Mouse (Mus musculus) liver, embryonic 16.5 days (tissue): ENCODE measurements at regions not wholly inside any gene's neighbourhood (a gene's known extent, or its start where the extent isn't known, plus 50 kb on each side); places are given as distances from the start of the nearest gene placed in this dataset.

Source experiments
- ATAC-seq: fragments of 200-750 bp; cut with Nextera tagmentation; 2 replicates; pipeline ENCODE4 v1.8.0; 2017; ENCODE audit warnings: low read depth, mild to moderate bottlenecking, moderate number of reproducible peaks, moderate library complexity
- H3K27ac ChIP-seq: fragments of 300-500 bp; sonication (generic); 2 replicates; pipeline ENCODE4 v1.5.1; 2014; ENCODE audit warnings: mild to moderate bottlenecking, low read length
- H3K27me3 ChIP-seq: fragments of 300-500 bp; sonication (generic); 2 replicates; pipeline ENCODE4 v1.6.1; 2014; ENCODE audit warnings: low read depth, low read length, mixed read lengths; ENCODE audit not compliant: control insufficient read depth, insufficient read depth
- H3K36me3 ChIP-seq: fragments of 300-500 bp; sonication (generic); 2 replicates; pipeline ENCODE4 v1.6.1; 2014; ENCODE audit warnings: mild to moderate bottlenecking; ENCODE audit not compliant: control insufficient read depth, insufficient read depth
- H3K4me1 ChIP-seq: fragments of 300-500 bp; sonication (generic); 2 replicates; pipeline ENCODE4 v1.6.1; 2014; ENCODE audit warnings: low read depth, low read length, mixed read lengths; ENCODE audit not compliant: control insufficient read depth
- H3K4me2 ChIP-seq: fragments of 300-500 bp; sonication (generic); 2 replicates; pipeline ENCODE4 v1.6.1; 2014; ENCODE audit warnings: low read depth, low read length, mixed read lengths
- H3K4me3 ChIP-seq: fragments of 300-500 bp; sonication (generic); 2 replicates; pipeline ENCODE4 v1.5.1; 2014; ENCODE audit warnings: low read depth, mild to moderate bottlenecking, low read length
- H3K9ac ChIP-seq: fragments of 300-500 bp; sonication (generic); 2 replicates; pipeline ENCODE4 v1.6.1; 2014; ENCODE audit warnings: low read depth, low read length
- H3K9me3 ChIP-seq: fragments of 300-500 bp; sonication (generic); replicated peaks from 2 replicates; pipeline ENCODE4 v1.6.1; 2016; ENCODE audit warnings: low read length; ENCODE audit not compliant: control insufficient read depth
- WGBS: fragments of 180-500 bp; shearing (Covaris S2); extraction: QIAGEN DNeasy Blood & Tissue Kit; methylation state at CpG from one replicate; pipeline ENCODE4 v1.1.7; 2014; ENCODE audit not compliant: insufficient replicate concordance; 5-methylcytosine and 5-hydroxymethylcytosine counted together

DNA sequence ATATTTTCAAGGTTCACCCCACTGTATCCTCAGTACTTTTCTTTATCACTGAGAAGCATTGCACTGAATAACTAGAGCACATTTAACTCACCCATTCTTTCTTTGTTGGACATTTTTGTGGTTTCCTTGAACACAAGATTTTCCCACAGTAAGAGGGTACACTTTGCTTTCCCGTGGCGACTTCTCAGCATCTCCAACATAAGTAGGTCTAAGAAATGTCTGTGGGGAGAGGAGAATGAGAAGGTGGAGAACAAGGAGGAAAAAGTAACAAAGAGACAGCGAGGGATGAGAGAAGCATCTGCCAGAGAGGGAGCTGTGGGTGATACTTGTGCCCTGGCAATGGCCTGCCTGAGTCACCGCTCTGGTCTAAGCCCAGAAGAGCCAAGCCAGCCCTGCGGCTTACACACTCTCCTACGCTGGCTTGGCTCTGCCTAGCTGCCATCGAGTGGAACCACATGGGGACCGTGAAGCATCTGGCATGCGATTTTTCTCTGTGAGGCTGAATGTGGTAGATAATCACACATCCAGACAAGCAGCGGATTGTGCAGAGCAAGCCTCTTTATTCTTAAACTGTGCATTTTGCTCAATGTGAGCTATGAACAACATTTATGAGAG lies 69.9 kb upstream of the Gm6993 start:
- Histone ChIP-seq H3K27me3 (no peaks in the 10 kb centered on the region), H3K9me3 (no peaks in the 10 kb centered on the region), H3K27ac (no peak overlapping the region), H3K4me2 (no peak overlapping the region), H3K4me3 (no peak overlapping the region), H3K9ac (no peak overlapping the region), H3K4me1 (no peaks in the 10 kb centered on the region), H3K36me3 (no peaks in the 10 kb centered on the region)
- 58% methylated on average over 10 of the region's 10 CpGs for WGBS
- ATAC-seq = no peak

DNA sequence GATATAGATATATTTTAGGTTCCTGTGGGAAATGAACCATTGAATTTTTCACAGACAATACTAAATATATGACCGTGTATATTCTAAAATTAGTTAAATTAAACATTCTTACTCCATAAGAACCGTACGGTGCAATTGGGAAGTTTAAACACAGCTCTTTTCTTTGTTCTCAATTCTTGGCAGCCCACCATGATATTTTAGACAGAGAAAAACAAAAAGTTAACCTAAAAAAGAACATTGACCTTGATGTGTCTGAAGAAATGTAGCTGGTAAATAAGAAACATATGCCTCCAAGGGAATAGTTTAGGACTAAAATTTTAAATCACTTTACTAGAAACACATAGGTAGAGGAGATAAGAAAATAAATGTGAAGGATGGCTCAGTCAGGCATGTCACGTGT lies 68.6 kb upstream of the Gm6993 start:
- no peaks in the 10 kb centered on the region for H3K36me3 ChIP-seq
- H3K27ac ChIP-seq = no peak overlapping the region
- H3K27me3 ChIP-seq = no peaks in the 10 kb centered on the region
- H3K4me1 ChIP-seq = no peaks in the 10 kb centered on the region
- no peak overlapping the region for H3K4me3 ChIP-seq
- ATAC-seq = no peak
- H3K9ac ChIP-seq = no peak overlapping the region
- H3K4me2 ChIP-seq = no peak overlapping the region
- WGBS = 68% methylated on average over 4 of the region's 4 CpGs
- H3K9me3 ChIP-seq = no peaks in the 10 kb centered on the region

DNA sequence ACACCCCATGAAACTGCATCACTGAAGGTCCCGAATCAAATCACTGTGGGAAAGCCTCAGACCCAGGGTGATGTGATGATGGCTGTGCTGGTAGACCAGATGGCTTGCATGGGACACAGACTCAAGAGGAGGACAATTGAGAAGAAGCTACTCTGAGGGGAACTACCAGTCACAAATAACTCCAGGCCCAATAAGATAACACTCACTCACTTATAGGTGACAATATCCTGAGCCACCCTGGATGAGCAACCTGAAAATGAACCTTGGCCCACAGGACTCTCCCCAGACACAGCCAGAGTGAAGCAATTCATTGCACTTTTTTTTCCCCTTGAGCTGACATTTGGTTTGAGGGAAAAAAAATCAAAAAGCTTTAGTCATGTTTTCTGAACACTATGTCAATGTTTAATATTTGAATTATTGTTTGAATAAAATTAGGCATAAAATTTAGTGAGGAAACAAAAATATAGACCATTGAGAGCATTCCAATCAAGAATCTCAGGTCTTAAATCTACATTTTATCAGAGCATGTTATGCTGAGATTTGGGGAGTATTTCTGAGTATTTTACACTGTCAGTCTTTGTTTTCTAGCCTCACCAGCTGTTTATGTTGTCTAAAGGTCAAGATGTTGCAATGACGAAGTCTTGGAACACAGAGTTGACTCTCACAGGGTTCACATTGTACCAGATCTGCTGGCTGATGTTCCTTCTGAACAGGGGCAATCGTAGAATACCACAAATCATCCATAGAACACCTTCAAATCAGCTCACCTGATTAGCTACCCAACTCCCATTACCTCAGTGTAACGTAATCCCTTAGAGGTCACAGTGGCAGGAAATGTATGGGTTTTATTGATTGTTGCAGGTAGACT lies 67.9 kb upstream of the Gm6993 start:
- Histone ChIP-seq H3K9me3 (no peaks in the 10 kb centered on the region), H3K36me3 (no peaks in the 10 kb centered on the region), H3K9ac (no peak overlapping the region), H3K4me1 (no peaks in the 10 kb centered on the region), H3K4me2 (no peak overlapping the region), H3K27me3 (no peaks in the 10 kb centered on the region), H3K27ac (no peak overlapping the region), H3K4me3 (no peak overlapping the region)
- no peak for ATAC-seq
- WGBS = 37% methylated on average over 4 of the region's 4 CpGs

DNA sequence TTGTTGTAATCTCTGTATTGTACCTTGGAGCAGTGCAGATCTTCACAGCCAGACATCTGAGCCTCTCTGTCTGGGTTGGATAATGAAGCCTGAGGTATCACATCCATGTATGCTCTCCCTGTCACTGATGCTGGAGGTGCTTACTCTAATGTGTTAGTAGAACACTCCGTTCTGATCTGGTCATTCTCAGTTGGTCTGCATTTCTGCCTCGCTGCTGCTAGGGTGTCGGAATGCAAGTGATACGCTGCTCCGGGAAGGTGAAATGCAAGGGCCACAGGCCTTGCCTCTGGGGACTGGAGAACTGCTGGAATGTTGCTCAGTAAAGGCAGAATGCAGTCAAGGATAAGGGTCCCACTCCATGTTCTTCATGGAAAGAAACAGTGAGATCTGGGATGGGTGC lies 67.1 kb upstream of the Gm6993 start:
- H3K4me1 ChIP-seq = no peaks in the 10 kb centered on the region
- H3K4me2 ChIP-seq = no peak overlapping the region
- no peaks in the 10 kb centered on the region for H3K27me3 ChIP-seq
- H3K9ac ChIP-seq = no peak overlapping the region
- H3K27ac ChIP-seq = no peak overlapping the region
- H3K4me3 ChIP-seq = no peak overlapping the region
- WGBS = 75% methylated on average over 5 of the region's 5 CpGs
- no peaks in the 10 kb centered on the region for H3K9me3 ChIP-seq
- H3K36me3 ChIP-seq = no peaks in the 10 kb centered on the region
- no peak for ATAC-seq

DNA sequence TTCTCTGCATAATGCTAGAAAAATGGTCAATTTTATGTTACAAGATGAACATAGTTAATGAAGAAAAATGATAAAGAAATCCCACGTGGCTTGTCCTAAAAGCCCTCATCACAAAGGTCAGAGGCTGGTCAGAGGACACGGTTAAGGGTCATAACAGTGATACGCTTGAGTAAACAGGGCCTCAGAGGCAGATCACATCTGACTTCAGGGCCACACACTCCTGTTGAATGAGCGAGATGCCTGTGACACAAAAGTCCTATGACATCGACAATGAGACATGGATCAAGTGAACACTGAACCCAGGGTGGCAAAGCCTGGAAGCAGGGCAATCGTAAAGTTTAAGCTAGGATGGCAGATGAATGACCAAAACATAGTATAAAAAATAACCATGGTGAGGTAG lies 61.0 kb upstream of the Gm6993 start:
- Histone ChIP-seq H3K4me1 (no peaks in the 10 kb centered on the region), H3K4me3 (no peak overlapping the region), H3K4me2 (no peak overlapping the region), H3K27me3 (no peaks in the 10 kb centered on the region), H3K9me3 (no peaks in the 10 kb centered on the region), H3K36me3 (no peaks in the 10 kb centered on the region), H3K27ac (no peak overlapping the region), H3K9ac (no peak overlapping the region)
- 51% methylated on average over 6 of the region's 6 CpGs for WGBS
- ATAC-seq = peak; percentile 58; the same call in 1 of the 2 replicates

DNA sequence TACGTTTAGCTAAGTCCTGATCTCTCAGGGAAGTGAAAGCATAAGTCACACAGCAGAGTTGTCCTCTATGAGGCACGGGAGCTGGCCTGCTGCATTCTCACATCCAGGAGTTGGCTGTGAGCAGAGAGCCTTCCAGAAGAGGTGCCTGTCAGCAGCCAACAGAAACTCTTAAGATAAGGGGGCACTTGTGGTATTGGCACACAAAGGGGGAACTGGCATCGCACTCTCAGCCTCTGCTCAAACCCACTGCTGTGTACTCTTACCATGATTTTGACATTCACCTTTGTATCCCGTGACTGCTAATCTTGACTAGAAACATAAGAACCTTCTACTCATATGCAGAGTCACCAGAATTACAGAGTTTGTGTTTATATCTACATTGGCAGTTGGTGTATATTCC lies 56.9 kb upstream of the Gm6993 start:
- Histone ChIP-seq H3K27me3 (no peaks in the 10 kb centered on the region), H3K36me3 (no peaks in the 10 kb centered on the region), H3K4me3 (no peak overlapping the region), H3K4me1 (no peaks in the 10 kb centered on the region), H3K4me2 (no peak overlapping the region), H3K9me3 (no peaks in the 10 kb centered on the region), H3K27ac (no peak overlapping the region), H3K9ac (no peak overlapping the region)
- ATAC-seq = no peak
- 49% methylated on average over 4 of the region's 4 CpGs for WGBS

DNA sequence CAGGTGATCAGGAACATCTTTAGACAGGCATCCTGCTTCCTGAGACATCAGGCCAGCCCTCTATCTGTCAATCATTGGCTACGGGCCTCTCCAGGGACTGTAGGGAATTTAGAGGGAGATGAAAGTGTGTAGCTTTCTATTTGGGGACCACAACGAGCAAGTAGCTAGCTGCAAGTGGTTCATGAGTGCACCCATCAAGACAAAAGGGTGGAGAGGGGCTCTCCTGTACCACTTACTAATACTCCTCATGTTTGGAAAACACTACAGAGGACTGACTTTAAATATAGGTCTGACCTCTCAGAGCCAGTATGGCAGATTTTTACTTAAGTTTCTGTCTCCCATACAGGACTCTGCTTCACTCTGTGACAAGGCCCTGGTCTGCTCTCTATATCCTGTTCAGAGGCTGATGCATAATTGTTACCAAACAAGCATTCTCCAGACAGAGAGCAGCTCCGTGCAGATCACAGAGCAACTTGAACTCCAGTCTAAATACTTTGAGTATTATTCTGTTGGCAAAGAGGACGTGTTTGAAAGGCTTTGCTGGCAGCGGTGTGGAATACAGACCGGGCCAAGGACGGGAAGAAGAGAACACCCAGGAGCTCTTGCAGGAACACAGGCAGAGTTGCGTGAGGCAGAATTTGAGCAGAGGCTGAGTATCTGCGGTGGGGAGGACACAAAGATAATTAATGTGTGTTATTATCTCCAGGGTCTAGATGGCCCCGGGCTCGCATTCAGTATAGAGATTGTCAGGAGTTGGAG lies 56.2 kb upstream of the Gm6993 start:
- Histone ChIP-seq H3K9ac (no peak overlapping the region), H3K9me3 (no peaks in the 10 kb centered on the region), H3K27ac (no peak overlapping the region), H3K4me3 (no peak overlapping the region), H3K36me3 (no peaks in the 10 kb centered on the region), H3K27me3 (no peaks in the 10 kb centered on the region), H3K4me1 (no peaks in the 10 kb centered on the region), H3K4me2 (no peak overlapping the region)
- WGBS = 60% methylated on average over 11 of the region's 11 CpGs
- ATAC-seq = no peak

DNA sequence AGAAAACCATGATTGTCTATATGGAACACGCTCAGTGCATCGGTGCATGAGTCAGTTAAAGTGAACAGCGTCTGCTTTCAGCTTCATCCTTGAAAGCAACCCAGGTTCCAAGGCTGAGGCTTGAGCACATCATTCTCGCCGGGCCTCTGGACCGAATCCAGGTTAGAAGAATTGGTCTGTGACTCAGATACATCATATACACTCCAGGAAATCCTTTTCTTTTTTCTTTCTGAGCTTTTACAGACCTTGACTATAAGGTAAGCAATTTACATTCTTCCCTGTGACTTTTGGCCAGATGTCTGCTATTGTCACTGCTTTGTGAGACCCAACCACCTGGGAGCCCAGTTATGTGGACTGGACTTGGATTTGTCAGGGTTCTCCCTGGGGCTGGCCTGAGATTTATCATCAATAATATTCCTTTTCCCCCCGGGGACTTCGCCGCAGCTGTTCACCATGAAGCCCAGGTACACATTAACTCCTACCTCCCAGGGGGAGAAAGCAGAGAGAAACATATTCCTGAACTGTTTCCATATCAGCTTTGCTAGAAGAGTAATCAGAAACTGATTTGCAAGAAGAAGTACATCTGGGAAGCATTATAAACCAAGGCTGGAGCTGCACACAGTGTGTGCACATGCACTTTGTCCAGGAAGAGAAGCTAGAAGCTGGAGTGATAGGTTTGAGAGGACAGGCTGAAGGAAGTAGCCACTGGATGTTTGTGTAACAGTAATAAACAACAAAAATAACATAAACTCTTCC lies 55.2 kb upstream of the Gm6993 start:
- no peak overlapping the region for H3K27ac ChIP-seq
- 65% methylated on average over 9 of the region's 9 CpGs for WGBS
- H3K9me3 ChIP-seq = no peaks in the 10 kb centered on the region
- H3K4me3 ChIP-seq = no peak overlapping the region
- no peaks in the 10 kb centered on the region for H3K36me3 ChIP-seq
- H3K4me2 ChIP-seq = no peak overlapping the region
- ATAC-seq = no peak
- H3K27me3 ChIP-seq = no peaks in the 10 kb centered on the region
- H3K4me1 ChIP-seq = no peaks in the 10 kb centered on the region
- H3K9ac ChIP-seq = no peak overlapping the region
